Mouse (Mus musculus): ENCODE results near the gene Ubash3b.

Ubash3b gene

DNA sequence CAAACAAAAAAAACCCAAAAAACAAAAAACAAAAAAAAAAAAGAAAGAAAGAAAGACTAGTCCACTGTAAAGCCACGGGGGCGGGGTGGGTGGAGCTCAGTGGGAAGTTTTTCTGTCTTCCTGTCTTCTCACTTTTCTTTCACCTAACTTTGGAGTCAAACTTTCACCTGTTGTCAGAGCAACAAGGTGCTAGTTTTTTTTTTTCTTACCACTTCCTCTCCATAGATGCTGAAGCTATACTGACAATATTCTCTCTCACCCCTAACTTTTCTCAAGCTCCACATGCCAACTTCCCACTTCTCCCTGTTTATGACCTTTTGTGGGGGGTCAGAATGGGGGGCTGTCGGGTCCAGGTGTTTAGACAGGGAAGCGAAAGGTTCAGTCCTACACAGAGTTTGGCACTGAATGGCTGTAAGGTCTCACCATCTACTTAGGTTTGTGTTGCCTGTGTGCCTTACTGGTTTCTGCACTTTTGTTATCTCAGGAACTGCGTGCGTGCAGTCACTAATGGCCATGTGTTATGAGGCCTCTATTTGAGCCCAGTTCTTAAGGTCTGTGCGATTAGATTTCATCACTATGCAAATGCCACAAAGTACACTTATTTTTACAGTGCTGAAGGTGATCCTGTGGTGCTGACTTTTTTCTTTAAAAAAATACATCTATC, 164.2 kb downstream of the Ubash3b start:
- peak; percentile 45 for DNase-seq (ENCODE audit: low spot score)

DNA sequence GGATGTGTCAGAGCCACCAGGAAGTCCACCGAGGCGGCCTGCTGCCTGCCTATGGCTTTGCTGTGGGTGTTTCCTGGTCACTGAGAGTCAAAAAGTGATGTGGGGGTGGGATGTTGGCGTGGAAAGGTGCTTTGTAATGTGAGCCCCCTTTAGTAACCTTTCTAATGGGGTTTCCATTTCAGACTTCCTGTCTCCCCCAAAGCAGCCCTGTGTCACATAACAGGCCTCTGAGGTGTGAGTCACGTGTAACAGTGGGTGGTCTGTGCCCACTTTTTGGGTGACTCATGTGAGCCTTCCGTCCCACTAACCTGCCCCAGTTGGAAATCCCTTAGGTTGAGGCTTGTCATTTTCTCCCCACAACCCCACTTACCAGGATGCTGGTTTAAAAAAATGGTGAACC, 167.4 kb downstream of the Ubash3b start:
- DNase-seq (ENCODE audit: low spot score): peak; percentile 21

DNA sequence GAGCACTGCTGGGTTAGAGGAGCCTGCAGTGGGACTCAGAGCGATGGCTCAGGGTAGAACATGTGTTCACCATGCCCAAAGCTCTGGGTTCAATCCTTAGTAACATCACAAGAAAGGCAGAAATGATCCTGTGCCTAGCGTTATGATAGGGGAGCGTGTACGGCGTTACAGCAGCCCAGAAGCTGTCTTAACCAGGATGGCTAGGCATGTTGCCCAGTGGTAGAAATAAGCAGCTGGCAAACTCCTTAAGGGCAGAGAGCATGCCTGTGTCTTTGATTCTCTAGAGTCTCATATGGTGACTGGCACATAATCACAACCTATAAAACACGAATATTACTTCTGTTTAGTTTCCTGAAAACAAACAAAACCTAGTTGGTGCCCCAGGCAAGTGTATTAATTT, 170.0 kb downstream of the Ubash3b start:
- DNase-seq (ENCODE audit: low spot score): no peak

DNA sequence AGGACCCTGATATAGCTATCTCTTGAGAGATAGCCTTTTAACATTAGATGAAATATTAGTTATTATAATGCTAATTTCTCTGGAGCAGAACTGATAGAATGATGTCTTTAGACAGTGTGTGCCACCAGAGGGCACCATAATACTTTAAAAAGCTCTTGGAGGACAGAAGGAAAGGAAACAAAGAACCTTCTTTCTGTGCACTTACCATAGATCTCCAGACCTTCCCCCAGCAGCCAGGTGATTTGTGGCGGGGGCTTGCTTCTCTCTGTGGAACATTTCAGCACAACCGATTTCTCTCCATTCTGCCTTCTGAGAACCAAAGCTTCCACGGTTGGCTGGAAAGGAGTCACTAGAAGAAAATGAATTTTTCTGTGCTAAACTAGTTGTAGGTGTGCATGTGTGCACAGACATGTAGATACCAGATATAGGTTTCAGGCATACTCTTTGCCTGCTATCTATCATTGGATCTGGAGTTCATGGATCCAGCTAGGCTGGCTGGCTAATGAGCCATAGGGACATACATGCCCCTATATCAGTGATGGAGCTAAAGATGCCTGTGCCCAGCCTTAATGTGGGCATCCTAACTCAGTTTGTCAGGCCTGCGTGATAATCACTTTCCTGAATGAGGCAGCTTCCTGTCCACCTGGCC, 171.4 kb downstream of the Ubash3b start:
- DNase-seq (ENCODE audit: low spot score): peak; percentile 52

DNA sequence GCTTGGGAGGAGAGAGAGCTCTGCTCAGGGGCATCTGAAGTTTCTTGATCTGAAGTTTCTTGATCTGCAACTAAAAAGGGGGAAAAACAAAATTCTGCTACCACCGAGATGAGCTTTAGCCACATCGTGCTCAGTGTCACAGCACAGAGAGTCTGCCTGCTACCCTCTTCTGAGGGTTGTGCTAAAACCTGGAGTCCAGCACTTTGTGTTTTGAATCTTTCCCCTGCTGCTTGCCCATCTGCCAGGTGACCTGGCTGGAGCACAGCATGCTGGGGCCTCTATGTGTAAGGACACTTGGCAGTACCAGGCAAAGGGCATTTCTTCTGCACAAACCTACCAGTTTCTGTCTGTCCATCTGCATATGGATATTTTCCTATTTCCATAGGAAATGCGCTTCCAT, 177.2 kb downstream of the Ubash3b start:
- no peak for DNase-seq (ENCODE audit: low spot score)

DNA sequence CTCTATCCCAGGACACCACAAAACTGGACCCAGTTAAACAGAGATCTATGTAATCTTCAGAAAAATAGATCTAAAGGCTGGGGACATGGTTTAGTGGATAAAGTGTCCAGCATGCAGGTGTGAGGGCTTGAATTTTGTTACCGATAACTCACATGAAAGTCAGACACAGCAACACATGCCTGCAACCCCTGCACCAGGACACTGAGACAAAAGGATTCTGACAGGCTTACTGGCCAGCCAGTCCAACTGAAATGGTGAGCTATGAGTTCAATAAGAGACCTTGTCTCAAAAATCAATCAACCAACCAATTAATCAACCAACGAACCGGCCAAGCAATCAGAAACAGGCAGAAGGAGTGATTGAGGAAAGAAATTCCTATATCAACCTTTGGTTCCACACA, 177.7 kb downstream of the Ubash3b start:
- DNase-seq (ENCODE audit: low spot score): no peak

DNA sequence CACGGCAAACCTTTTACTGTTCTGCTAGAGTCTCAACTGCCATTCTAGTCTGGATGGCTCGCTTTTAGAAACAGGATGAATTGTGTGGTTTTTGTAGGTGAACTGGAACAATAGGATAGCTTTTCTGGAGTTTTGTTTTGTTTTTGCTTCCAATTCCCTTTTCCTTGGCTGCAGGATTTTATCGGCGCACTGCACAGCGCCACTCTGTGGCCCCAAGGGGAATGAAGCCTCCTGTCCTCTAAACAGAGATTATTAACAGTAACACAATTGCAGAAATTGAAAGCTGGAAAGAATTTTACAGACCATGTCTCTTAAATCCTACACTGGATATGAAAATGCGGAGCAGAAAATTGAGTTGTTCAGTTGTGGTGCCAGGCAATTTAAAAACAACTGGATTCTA, 179.0 kb downstream of the Ubash3b start:
- no peak for DNase-seq (ENCODE audit: low spot score)

DNA sequence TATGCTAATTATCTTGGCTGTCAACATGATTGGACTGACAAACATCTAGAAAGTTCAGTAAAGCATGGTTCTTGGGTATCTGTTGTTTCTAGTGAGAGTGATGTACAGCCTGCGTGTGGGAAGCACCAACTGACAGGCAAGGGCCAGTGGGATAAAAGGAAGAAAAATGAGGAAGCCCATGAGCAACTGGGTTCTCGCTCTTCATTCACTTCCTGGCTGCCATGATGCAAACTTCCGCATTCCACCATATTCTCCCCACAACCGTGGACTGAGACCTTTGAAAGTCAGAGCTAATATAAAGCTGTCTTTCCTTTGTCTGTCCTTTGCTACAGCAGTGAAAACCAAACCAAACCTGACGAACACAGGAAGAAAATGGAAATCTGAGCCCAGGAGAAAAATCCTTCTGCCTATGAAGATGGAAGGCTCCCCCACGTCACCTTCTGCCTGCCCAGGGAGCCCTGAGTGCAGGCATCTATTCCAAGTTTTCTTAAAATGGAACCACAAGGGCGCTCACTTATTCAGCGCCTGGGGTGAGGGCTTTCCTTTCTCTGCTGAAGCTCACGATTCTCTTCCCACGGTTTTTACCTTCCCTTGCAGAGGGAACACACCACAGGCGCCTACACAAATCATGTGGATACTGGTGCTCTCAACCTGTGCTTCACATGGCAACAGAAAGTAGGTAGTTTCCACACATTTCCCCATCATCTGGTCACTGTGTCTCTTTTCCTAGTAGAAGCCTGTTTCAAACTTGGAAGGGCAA, 187.3 kb downstream of the Ubash3b start:
- DNase-seq (ENCODE audit: low spot score): no peak

DNA sequence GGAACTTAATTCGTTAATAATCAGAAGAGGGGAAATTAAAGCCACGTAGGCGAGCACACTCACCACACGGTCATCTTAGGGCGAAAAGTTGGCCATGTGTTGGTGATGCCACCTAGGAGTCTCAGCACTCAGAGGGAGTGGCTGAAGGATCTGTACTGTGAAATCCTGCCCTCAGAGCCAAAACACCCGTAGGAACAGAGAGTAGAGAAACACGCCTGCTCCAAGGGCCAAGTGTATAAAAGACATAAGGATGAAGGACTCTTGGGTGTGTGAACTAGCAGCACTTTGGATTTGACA, 197.1 kb downstream of the Ubash3b start:
- DNase-seq (ENCODE audit: low spot score): no peak

DNA sequence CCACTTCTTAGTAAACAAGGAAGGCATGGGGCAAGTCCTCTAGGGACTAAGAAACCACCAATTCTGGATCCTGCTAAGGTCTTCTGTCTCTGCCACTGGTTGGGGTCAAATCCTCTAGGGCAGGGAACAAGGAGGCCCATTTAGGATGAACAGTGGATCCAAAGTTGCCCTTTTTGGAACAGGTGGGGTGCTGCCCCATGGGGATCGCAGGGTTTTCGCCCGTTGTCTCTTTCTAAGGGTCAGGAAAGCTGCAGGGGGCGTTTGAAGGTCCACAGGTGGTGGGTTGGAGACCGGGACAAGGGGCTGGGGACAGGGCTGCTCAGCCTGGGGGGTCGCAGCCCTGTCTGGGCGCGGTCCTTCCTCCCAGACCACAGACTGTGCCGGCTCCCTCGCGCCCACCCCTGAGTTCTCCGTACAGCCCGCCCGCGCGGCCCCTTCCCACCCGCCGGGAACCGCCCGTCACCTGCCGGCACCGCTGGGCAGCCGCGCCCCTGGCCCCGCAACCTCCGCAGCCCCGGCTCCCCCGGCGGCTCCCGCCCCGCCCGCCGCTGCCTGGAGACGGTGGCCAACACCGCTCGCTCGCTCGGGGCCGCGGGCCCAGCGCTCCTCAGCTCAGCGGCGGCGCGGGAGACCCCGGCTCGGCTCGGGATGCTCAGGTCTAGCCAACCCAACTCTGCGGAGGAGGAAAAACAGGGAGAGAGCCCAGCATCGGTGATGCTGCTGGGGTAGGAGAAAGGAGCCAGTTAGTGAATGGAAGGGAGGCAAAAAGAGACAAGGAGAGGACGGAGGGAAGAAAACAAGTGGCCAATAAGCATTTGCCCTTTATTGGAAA, 197.7 kb downstream of the Ubash3b start, which contains the start of gene Jhy:
TSS of gene Jhy (minus strand) at position 533 of the 832 bp plus-strand sequence.
- DNase-seq (ENCODE audit: low spot score): no peak

DNA sequence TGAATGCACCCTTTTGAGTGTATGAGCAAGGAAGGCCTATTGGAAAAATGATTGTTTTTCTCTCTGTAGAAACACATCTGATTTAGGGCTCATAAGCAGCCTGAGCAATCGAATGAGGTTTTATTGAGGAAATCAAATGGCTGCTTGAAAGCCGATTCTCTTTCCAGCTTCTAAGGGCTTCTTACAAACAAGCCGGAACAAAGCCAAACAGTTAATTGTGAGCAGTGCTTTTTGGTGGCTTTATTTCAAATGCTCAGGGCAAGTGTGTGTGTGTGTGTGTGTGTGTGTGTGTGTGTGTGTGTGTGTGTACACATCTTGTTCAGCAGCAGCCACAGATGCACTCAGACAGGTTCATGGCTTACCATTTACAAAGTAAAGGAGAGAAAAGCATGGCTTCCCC, 200.1 kb downstream of the Ubash3b start:
- no peak for DNase-seq (ENCODE audit: low spot score)

Measured in T-cell, adult 2 months (primary cell).